Mouse (Mus musculus) frontal cortex, postnatal 36 days (tissue): Measurements from ENCODE around the gene Cct6b.

Experiments used
- DNase-seq, 2 experiments: peaks; one replicate each; pipeline ENCODE4 v3.0.0; 2022; ENCODE audit warnings: low spot score in 2 of 2

The Cct6b gene

GRCm38 (mm10) chr11:82763742-82764437, at the start of gene Cct6b, which contains the start of gene Zfp830:
Gene Cct6b, minus strand, starts transcription at chr11:82764321.
Gene Zfp830, plus strand, starts transcription at chr11:82764345.
- DNase-seq: peak; percentile 88 to 95

GRCm38 (mm10) chr11:82808485-82808884, 44.4 kb upstream of the Cct6b start:
- no peak for DNase-seq

GRCm38 (mm10) chr11:82807370-82807769, 43.2 kb upstream of the Cct6b start:
- no peak for DNase-seq

GRCm38 (mm10) chr11:82806656-82807055, 42.5 kb upstream of the Cct6b start:
- DNase-seq: no peak

- no peak for DNase-seq
These were observed 19.3 kb upstream of the Cct6b start for GRCm38 (mm10) chr11:82783453-82783852.

- no peak for DNase-seq
These were observed 18.1 kb upstream of the Cct6b start for GRCm38 (mm10) chr11:82782197-82782596.

- peak; percentile 91 to 95 for DNase-seq
These were observed 17.1 kb upstream of the Cct6b start, which contains the start of gene Lig3 for GRCm38 (mm10) chr11:82780983-82781903. Gene Lig3, plus strand, starts transcription at chr11:82781108.

GRCm38 (mm10) chr11:82780134-82780533, 16.0 kb upstream of the Cct6b start:
- no peak for DNase-seq

- DNase-seq: no peak
These were observed 360 bp upstream of the Cct6b start for GRCm38 (mm10) chr11:82764438-82764924.

- DNase-seq: no peak
These were observed 860 bp downstream of the Cct6b start for GRCm38 (mm10) chr11:82763261-82763660.

GRCm38 (mm10) chr11:82762286-82762829, 1.8 kb downstream of the Cct6b start:
- no peak for DNase-seq

GRCm38 (mm10) chr11:82755919-82756318, 8.2 kb downstream of the Cct6b start:
- DNase-seq: no peak

GRCm38 (mm10) chr11:82752349-82753115, 11.6 kb downstream of the Cct6b start:
- DNase-seq: no peak

- no peak for DNase-seq
These were observed 17.2 kb downstream of the Cct6b start for GRCm38 (mm10) chr11:82746857-82747366.

GRCm38 (mm10) chr11:82746138-82746537, 18.0 kb downstream of the Cct6b start:
- peak; percentile 6 to 10 for DNase-seq

GRCm38 (mm10) chr11:82739006-82739405, 25.1 kb downstream of the Cct6b start:
- no peak for DNase-seq

- no peak for DNase-seq
These were observed 29.9 kb downstream of the Cct6b start for GRCm38 (mm10) chr11:82734227-82734626.

GRCm38 (mm10) chr11:82726862-82727261, 37.3 kb downstream of the Cct6b start:
- DNase-seq: no peak

- no peak for DNase-seq
These were observed 44.8 kb downstream of the Cct6b start for GRCm38 (mm10) chr11:82719294-82719693.

- DNase-seq: no peak
These were observed 51.4 kb downstream of the Cct6b start for GRCm38 (mm10) chr11:82712681-82713080.

- no peak for DNase-seq
These were observed 55.2 kb downstream of the Cct6b start for GRCm38 (mm10) chr11:82708934-82709333.
